Comparison of ENCODE assay signal across 20 mouse cellular contexts in genomic region chr5:120393871-120394667, GRCm38 (mm10). TPM values are rescaled to one million over a fixed set of nuclear protein-coding genes. Genes with fewer than 3 reads are reported as not detected.
DNase-seq lines count a peak whose midpoint lies in the region; ATAC-seq and TF ChIP-seq lines count a peak whose summit lies in the region.
"Had no signal": no experiment of that assay in that cellular context is flagged by ENCODE, and none has a peak within 500 bp of the region (broad histone marks: within the 10 kb centered on the region; RNA-seq: fewer than 3 reads in every experiment).

No protein-coding gene starts in this region.

- peak overlapping the region; percentile 14; the same call in 1 of the 2 replicates for H3K4me3 ChIP-seq in midbrain, embryonic 10.5 days
- H3K4me3 ChIP-seq in midbrain, embryonic 16.5 days (ENCODE audit: low read depth, low read length), result no peak overlapping the region
- peak overlapping the region; percentile 11; the same call in 1 of the 2 replicates for H3K4me3 ChIP-seq in hindbrain, embryonic 10.5 days
- no peak overlapping the region for H3K4me3 ChIP-seq in hindbrain, postnatal 0 days (ENCODE audit: low read length)
- H3K4me3 ChIP-seq in neural tube, embryonic 15.5 days (replicated peaks), result no peak overlapping the region
- H3K4me3 ChIP-seq: myocyte had no signal

- H3K4me1 ChIP-seq in midbrain, embryonic 10.5 days, result peaks cover 29% of the 10 kb centered on the region
- peaks cover 12% of the 10 kb centered on the region; the same call in 1 of the 2 replicates for H3K4me1 ChIP-seq in midbrain, embryonic 16.5 days (ENCODE audit: control insufficient read depth, insufficient read depth, low read length)
- peaks cover 40% of the 10 kb centered on the region for H3K4me1 ChIP-seq in hindbrain, embryonic 10.5 days (replicated peaks)
- peaks cover 4% of the 10 kb centered on the region; the same call in 1 of the 2 replicates for H3K4me1 ChIP-seq in hindbrain, postnatal 0 days (ENCODE audit: insufficient read depth, low read length)
- H3K4me1 ChIP-seq in neural tube, embryonic 15.5 days, result peaks cover 23% of the 10 kb centered on the region

- WGBS in midbrain, embryonic 10.5 days, result 22% methylated on average over 25 of the region's 25 CpGs
- WGBS in midbrain, embryonic 16.5 days, result 14% methylated on average over 23 of the region's 25 CpGs
- WGBS in hindbrain, embryonic 10.5 days, result 19% methylated on average over 25 of the region's 25 CpGs
- 12% methylated on average over 25 of the region's 25 CpGs for WGBS in hindbrain, postnatal 0 days
- WGBS in neural tube, embryonic 15.5 days, result 7% methylated on average over 25 of the region's 25 CpGs

- ATAC-seq in midbrain, embryonic 16.5 days, result no peak
- 0 out of 2 replicates have a peak, but pooled peaks have one; percentile 47 for ATAC-seq in hindbrain, postnatal 0 days
- ATAC-seq in neural tube, embryonic 15.5 days (ENCODE audit: low FRiP score), result 0 out of 2 replicates have a peak, but pooled peaks have one; percentile 35
- ATAC-seq: CD4-positive, CD25-positive, alpha-beta regulatory T cell, adult 4 months had no signal

- no peak overlapping the region; the same call in 1 of the 2 replicates for H3K9ac ChIP-seq in midbrain, embryonic 16.5 days (ENCODE audit: low read depth, low read length)
- H3K9ac ChIP-seq in hindbrain, postnatal 0 days (replicated peaks; ENCODE audit: low read length), result no peak overlapping the region
- H3K9ac ChIP-seq in neural tube, embryonic 15.5 days (replicated peaks), result no peak overlapping the region
- H3K9ac ChIP-seq: lung, embryonic 14.5 days had no signal

- peak overlapping the region; percentile 64 for H3K27ac ChIP-seq in midbrain, embryonic 10.5 days (replicated peaks)
- H3K27ac ChIP-seq in midbrain, embryonic 16.5 days (ENCODE audit: low read length), result no peak overlapping the region
- peak overlapping the region; percentile 81 for H3K27ac ChIP-seq in hindbrain, embryonic 10.5 days
- no peak overlapping the region for H3K27ac ChIP-seq in hindbrain, postnatal 0 days
- H3K27ac ChIP-seq in neural tube, embryonic 15.5 days (replicated peaks), result no peak overlapping the region
- H3K27ac ChIP-seq: macrophage had no signal

- no peak overlapping the region for H3K4me2 ChIP-seq in midbrain, embryonic 16.5 days (ENCODE audit: low read length)
- no peak overlapping the region for H3K4me2 ChIP-seq in hindbrain, postnatal 0 days (ENCODE audit: low read depth, low read length)
- no peak overlapping the region for H3K4me2 ChIP-seq in neural tube, embryonic 15.5 days
- H3K4me2 ChIP-seq: heart, embryonic 11.5 days; lung, embryonic 14.5 days had no signal

- no peak for TF ChIP-seq CTCF in hindbrain, postnatal 0 days (IDR thresholded peaks at IDR 0.05; ENCODE audit: low read depth)

- no peak for DNase-seq in midbrain, embryonic 10.5 days (ENCODE audit: low spot score)
- peak; percentile 42 for DNase-seq in hindbrain, embryonic 10.5 days (ENCODE audit: low spot score)
- peak; percentile 19 for DNase-seq in hindbrain, postnatal 0 days (ENCODE audit: low spot score)
- no peak for DNase-seq in heart, postnatal 4 days
- DNase-seq in spleen, postnatal 4 days (ENCODE audit: low spot score in 2 of 2), result no peak
- DNase-seq: cerebellum, postnatal 36 days; gastrocnemius, postnatal 36 days; heart, postnatal 36 days; kidney, adult 18-20 months; kidney, postnatal 25 days; lung, embryonic 14.5 days; right cerebral cortex, postnatal 4 days; thymus, adult 2 months had no signal

- H3K9me3 ChIP-seq in midbrain, embryonic 10.5 days (replicated peaks), result no peaks in the 10 kb centered on the region
- H3K9me3 ChIP-seq in midbrain, embryonic 16.5 days (replicated peaks; ENCODE audit: control insufficient read depth, low read length, poor library complexity, severe bottlenecking), result no peaks in the 10 kb centered on the region
- no peaks in the 10 kb centered on the region for H3K9me3 ChIP-seq in hindbrain, embryonic 10.5 days
- no peaks in the 10 kb centered on the region for H3K9me3 ChIP-seq in hindbrain, postnatal 0 days (ENCODE audit: low read length)
- H3K9me3 ChIP-seq in neural tube, embryonic 15.5 days (replicated peaks), result no peaks in the 10 kb centered on the region

- H3K36me3 ChIP-seq in midbrain, embryonic 10.5 days, result no peaks in the 10 kb centered on the region
- H3K36me3 ChIP-seq in midbrain, embryonic 16.5 days (ENCODE audit: control insufficient read depth, insufficient read depth, low read length), result no peaks in the 10 kb centered on the region
- no peaks in the 10 kb centered on the region for H3K36me3 ChIP-seq in hindbrain, embryonic 10.5 days
- H3K36me3 ChIP-seq in hindbrain, postnatal 0 days (ENCODE audit: insufficient read depth, low read length), result no peaks in the 10 kb centered on the region
- H3K36me3 ChIP-seq in neural tube, embryonic 15.5 days, result no peaks in the 10 kb centered on the region

- H3K27me3 ChIP-seq in midbrain, embryonic 10.5 days (ENCODE audit: low read depth, poor library complexity, severe bottlenecking), result peaks cover 90% of the 10 kb centered on the region
- no peaks in the 10 kb centered on the region; the same call in 1 of the 2 replicates for H3K27me3 ChIP-seq in midbrain, embryonic 16.5 days (ENCODE audit: control insufficient read depth, insufficient read depth, low read depth, low read length)
- H3K27me3 ChIP-seq in hindbrain, embryonic 10.5 days (ENCODE audit: insufficient read depth, poor library complexity, severe bottlenecking), result peaks cover 79% of the 10 kb centered on the region
- H3K27me3 ChIP-seq in hindbrain, postnatal 0 days (ENCODE audit: insufficient read depth, low read length), result peaks cover 4% of the 10 kb centered on the region; the same call in 1 of the 2 replicates
- H3K27me3 ChIP-seq in neural tube, embryonic 15.5 days (replicated peaks), result peaks cover 3% of the 10 kb centered on the region; the same call in 1 of the 2 replicates

RNA-seq across cellular contexts. Expression of gene Lhx5, which starts 37.4 kb away (rescaled TPM):
- 23.5 and 30.5 TPM in 2 replicates for polyA plus RNA-seq in midbrain, embryonic 10.5 days (2016; fragmentation: Nextera tagmentation; extraction: Ambion mirVana)
- 22.5 and 23.2 TPM in 2 replicates for polyA plus RNA-seq in midbrain, embryonic 16.5 days (2015; fragmentation: Nextera tagmentation; extraction: Ambion mirVana)
- polyA plus RNA-seq in hindbrain, embryonic 10.5 days (2016; fragmentation: Nextera tagmentation; extraction: Ambion mirVana), result 12.1 and 34.0 TPM in 2 replicates
- 26.2 and 31.0 TPM in 2 replicates for total RNA-seq in hindbrain, postnatal 0 days (2014; rRNA removed)
- polyA plus RNA-seq in hindbrain, postnatal 0 days (2015; fragmentation: Nextera tagmentation; extraction: Ambion mirVana), result 14.0 and 15.2 TPM in 2 replicates
- 18.7 and 22.4 TPM in 2 replicates for polyA plus RNA-seq in neural tube, embryonic 15.5 days (2015; fragmentation: Nextera tagmentation; extraction: Ambion mirVana)
- total RNA-seq in heart, postnatal 4 days (2021), result not detected
- total RNA-seq: gastrocnemius, postnatal 36 days; heart, postnatal 36 days; liver, adult 2 months had no signal
- polyA plus RNA-seq: CD4-positive, CD25-positive, alpha-beta regulatory T cell, adult 4 months; liver, adult 2 months; lung, embryonic 14.5 days; macrophage; myocyte had no signal

Comparison
In these comparisons a context has a peak if more than half of its experiments do, and no peak if none do; other contexts are left out.
1. H3K27ac ChIP-seq: peak in midbrain, embryonic 10.5 days (single experiment) and hindbrain, embryonic 10.5 days (single experiment); none in midbrain, embryonic 16.5 days (single experiment), hindbrain, postnatal 0 days (single experiment) and neural tube, embryonic 15.5 days (single experiment).
2. H3K4me3 ChIP-seq: peak in midbrain, embryonic 10.5 days (single experiment) and hindbrain, embryonic 10.5 days (single experiment); none in midbrain, embryonic 16.5 days (single experiment), hindbrain, postnatal 0 days (single experiment) and neural tube, embryonic 15.5 days (single experiment).
3. DNase-seq: peak in hindbrain, embryonic 10.5 days (single experiment) and hindbrain, postnatal 0 days (single experiment); none in midbrain, embryonic 10.5 days (single experiment), heart, postnatal 4 days (single experiment) and spleen, postnatal 4 days (0 of 2).